Mouse (Mus musculus): ENCODE results near the gene Hoxd12.

DNA sequence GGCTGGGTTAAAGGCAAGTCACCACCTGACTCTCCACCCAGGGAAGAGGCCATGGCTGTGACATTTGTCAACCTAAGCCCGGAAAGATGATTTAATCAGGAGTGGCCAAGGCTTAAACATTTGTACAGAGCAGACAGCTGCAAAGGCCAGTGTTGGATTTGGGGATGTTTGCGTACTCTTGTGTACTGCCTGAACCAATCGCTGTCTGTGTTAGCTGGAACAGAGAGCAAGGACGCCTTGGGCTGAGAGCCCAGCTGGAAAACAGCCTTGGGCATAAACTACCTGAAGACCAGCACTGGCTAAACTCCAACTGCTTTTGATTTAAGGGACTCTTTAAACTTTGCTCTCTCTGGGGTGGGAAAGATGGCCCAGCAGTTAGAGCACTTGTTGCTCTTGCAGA lies 33.9 kb downstream of the Hoxd12 start:
- TF ChIP-seq CTCF (IDR thresholded peaks at IDR 0.05; ENCODE audit: low read depth) (no peak), EP300 (IDR thresholded peaks at IDR 0.05; ENCODE audit: low read depth) (no peak)
